Mouse (Mus musculus): ENCODE measurements around the gene Urah.

Gene Urah

DNA sequence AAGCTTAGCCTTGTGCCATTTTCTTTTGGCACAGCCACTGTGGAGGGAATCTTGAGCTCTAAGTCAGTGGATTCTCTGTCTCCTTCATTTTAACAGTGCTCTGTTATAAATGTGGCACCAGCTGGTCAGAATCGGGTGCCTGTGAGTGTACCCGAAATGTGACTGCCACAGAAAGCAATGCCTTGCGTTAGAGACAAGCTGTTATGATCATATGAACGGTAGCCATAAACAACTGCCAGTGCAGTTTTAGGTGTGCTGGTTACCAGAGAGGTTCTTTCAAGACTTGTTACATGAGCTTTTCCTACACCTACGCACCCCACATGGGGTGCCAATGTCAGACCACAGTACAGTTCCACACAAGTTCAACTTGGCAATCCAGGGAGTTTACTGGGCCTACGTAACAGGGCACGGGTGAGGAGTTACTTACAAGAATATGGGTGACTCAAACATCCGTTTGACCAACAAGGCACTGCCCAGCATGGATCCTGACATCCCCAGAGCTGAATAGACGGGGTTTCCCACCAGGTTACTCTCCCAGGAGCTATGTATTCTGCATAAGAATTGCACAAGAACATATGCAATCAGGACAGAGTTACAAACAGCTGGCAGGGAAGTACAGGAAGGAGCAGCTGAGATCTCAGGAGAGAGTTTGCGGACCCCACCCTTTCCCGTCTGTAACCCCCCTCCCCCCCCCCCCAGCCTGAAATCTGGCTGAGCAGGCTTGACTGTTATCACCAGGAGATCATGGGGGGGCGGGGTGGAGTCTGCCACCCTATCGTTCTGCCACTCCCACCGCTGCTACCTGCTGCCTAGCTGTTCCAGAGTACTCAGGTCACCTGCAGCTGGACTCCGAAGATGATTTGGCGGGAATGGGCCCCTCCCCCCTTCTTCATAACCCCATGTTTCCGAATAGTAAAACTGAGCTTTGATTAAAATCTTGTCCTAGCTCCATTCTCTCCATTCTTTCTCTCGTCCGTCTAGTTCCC lies 6.2 kb downstream of the Urah start:
- DNase-seq, result no peak

GRCm38 (mm10) chr7:140843806-140844205 lies 9.0 kb downstream of the Urah start:
- DNase-seq, result no peak

GRCm38 (mm10) chr7:140844905-140845665 lies 10.3 kb downstream of the Urah start, which contains the start of gene Scgb1c1:
TSS of gene Scgb1c1 (plus strand) at chr7:140845547.
- peak; percentile 69 to 72 for DNase-seq

- DNase-seq, result no peak
These were observed 10.9 kb downstream of the Urah start for GRCm38 (mm10) chr7:140845683-140846082.

DNA sequence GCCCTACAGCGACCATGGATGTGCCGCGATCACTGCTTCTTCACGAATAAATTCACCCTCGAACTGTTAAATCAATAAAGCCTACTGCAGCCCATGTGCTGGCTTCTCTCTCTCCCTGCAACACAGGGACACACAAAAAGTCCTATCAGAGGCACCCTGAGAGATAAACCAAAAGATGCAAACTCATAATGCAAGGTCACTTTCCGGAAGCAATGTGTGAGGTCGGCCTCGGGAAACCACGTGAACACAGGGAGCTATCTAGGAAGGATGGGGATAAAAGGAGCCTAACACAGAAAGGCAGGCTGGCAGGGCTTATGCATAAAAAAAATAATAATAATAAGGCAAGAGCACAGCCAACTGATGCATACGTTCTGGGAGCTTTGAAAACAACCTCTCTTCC lies 11.9 kb downstream of the Urah start:
- no peak for DNase-seq

DNA sequence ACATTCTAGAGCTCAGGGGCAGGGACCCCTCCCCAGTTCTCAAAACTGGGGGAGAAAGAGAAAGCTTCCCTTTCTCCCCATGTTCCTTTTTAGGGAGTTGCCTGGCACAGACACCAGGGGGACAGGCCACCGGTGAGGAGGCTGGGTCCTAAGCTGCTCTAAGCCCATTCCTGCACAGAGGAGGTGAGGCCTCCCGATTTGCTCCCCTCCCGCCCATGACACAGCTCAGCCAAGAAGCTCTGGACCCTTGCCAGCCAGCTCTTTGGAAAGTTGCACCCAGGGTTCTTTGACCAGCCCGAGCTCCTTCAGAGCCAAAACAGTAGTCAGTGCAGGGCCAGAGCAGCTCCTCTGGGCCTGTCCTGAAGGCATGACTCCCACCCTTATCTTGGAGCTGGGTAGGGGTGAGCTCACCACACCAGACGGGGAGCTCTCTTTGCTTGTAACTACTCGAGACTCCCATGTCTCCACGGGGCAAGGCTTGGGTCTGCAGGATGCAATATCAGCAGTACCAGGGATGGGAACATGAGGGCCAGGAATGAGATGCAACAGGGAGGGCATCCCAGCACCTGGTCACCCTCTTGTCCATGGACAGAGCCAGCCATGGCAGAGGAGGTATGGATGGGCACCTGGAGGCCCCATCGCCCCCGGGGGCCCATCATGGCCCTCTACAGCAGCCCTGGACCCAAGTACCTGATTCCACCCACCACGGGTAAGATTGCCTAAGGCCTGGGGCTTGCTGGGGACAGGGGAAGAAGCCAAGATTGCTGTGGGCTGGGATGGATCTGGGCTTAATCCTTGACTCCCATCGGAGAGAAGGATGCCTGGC lies 13.2 kb downstream of the Urah start, which contains the start of gene Odf3:
Gene Odf3, plus strand, starts transcription at position 51 of the 826 bp plus-strand sequence.
- DNase-seq, result no peak

DNA sequence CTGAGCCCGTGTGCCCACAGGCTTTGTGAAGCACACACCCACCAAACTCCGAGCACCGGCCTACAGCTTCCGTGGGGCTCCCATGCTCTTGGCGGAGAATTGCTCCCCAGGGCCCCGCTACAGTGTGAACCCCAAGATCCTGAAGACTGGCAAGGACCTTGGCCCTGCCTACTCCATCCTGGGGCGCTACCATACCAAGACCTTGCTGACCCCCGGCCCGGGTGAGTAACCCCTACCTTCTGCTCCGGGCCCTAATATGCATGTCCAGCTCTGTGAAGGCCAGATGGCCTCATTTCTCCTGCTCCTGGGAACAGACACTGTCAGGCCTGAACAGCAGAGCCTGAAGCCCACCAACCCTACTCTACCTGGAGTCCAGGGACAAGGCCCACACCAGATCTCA lies 13.8 kb downstream of the Urah start:
- no peak for DNase-seq

DNA sequence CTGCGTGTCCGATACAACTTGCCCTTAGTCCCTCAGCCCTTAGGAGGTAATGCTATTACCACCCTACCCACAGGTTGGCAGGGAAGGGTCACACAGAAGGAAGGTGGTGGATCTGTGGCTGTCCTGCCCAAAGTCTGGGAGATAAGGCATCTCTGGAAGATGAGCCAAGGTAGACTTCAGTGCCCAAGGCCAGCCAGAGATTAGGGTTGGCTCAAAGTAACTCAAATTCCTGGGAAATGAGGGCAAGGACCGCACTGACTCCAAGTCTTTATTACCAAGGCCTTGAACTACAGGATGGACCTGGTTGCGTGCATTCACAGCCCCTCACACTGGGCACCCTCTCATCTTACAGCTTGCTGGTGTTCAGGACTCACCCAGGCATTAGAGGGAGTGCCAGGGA lies 17.1 kb downstream of the Urah start:
- no peak for DNase-seq

- no peak for DNase-seq
These were observed 18.6 kb downstream of the Urah start for GRCm38 (mm10) chr7:140853386-140853785.

GRCm38 (mm10) chr7:140854483-140854882 lies 19.7 kb downstream of the Urah start:
- DNase-seq, result no peak

- no peak for DNase-seq
These were observed 20.4 kb downstream of the Urah start for GRCm38 (mm10) chr7:140855181-140855580.

GRCm38 (mm10) chr7:140855860-140856784 lies 21.3 kb downstream of the Urah start, which contains the start of gene Gm45785:
TSS of gene Gm45785 (minus strand) at chr7:140856331.
- DNase-seq, result peak; percentile 48 to 57

DNA sequence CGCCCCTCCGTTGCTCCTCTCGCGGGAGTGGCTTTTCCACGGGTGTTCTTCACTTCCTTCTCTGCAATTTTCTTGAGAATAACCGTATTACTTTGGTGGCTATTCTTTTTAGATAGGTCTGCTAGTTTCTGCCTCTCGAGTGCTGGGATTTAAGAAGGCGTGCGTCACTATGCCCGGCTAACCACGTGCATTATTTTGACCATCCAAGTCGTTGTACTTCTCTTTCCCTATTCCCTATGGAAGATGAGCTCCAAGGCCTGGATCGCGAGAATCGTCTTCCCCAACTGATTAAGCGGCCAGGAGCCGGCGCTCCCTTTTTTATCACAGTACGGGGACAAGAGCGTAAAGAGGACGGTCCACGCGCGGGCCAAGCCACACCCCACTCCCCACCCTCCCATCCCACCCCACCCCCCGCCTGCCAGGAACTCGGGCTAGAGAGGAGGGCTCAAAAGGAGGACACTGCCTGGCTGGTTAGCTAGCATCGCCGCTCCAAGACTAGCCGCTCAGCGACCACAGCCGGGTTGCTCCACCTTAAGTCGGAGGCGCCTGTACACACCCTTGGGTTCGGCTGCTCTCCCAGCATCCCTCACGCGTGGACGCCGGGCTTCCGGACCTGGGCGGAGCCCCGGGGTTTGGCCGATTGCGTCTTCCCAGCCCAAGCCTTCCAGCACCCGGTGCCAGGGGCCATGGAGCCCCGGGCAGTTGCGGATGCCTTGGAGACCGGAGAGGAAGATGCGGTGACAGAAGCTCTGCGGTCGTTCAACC lies 22.1 kb downstream of the Urah start, which contains the start of gene Ric8a:
Gene Ric8a, plus strand, starts transcription at position 173 of the 765 bp plus-strand sequence.
- DNase-seq, result peak; percentile 78 to 84

GRCm38 (mm10) chr7:140857550-140858505 lies 23.0 kb downstream of the Urah start, which contains the start of gene Bet1l:
TSS of gene Bet1l (minus strand) at chr7:140857577.
- DNase-seq, result peak; percentile 16 to 35

GRCm38 (mm10) chr7:140858746-140859145 lies 23.9 kb downstream of the Urah start:
- no peak for DNase-seq

DNA sequence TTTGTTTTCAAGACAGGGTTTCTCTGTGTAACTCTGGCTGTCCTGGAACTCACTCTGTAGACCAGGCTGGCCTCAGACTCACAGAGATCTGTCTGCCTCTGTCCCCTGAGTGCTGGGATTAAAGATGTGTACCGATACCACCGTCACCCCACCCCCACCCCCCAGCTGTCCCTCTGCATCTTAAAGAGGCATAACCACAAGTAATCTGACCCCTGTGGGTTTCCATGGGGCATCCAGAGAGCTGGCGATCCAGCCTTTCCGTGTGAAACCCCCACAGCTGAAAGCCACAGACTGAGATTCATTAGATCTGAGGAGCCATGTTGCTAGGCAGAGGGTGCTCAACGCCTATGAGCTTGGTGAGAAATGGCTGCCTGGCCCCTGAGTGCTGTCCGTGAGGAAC lies 25.2 kb downstream of the Urah start:
- no peak for DNase-seq

- DNase-seq, result no peak
These were observed 25.9 kb downstream of the Urah start for GRCm38 (mm10) chr7:140860728-140861127.

GRCm38 (mm10) chr7:140864761-140865160 lies 29.9 kb downstream of the Urah start:
- DNase-seq, result no peak

GRCm38 (mm10) chr7:140874224-140874623 lies 39.4 kb downstream of the Urah start:
- DNase-seq, result no peak
